Mouse (Mus musculus) adrenal gland, adult (tissue): ENCODE measurements around the gene Mettl22.

ENCODE experiments used
- DNase-seq, 2 experiments: peaks; one replicate each; pipeline ENCODE4 v3.0.0; 2022 to 2023; ENCODE audit warnings: low spot score in 1 of 2; ENCODE audit not compliant: inconsistent age in 2 of 2

Gene Mettl22

GRCm38 (mm10) chr16:8470603-8471481 is at the start of gene Mettl22:
TSS of gene Mettl22 (plus strand) at chr16:8470788.
- peak; percentile 94 to 97 for DNase-seq

GRCm38 (mm10) chr16:8420842-8421241 is 49.7 kb upstream of the Mettl22 start:
- DNase-seq = no peak

- DNase-seq = no peak
Observed at GRCm38 (mm10) chr16:8423626-8424114, 46.9 kb upstream of the Mettl22 start.

GRCm38 (mm10) chr16:8424161-8424970 is 46.2 kb upstream of the Mettl22 start:
- DNase-seq = peak in 1 of 2 experiments; percentile 31

GRCm38 (mm10) chr16:8424971-8425330 is 45.6 kb upstream of the Mettl22 start, which contains the start of gene Tmem114:
TSS of gene Tmem114 (minus strand) at chr16:8425136.
- peak; percentile 52 to 84 for DNase-seq

GRCm38 (mm10) chr16:8425736-8426135 is 44.9 kb upstream of the Mettl22 start:
- DNase-seq = no peak

GRCm38 (mm10) chr16:8429531-8429930 is 41.1 kb upstream of the Mettl22 start:
- DNase-seq = no peak

- no peak for DNase-seq
Observed at GRCm38 (mm10) chr16:8432616-8433015, 38.0 kb upstream of the Mettl22 start.

- no peak for DNase-seq
Observed at GRCm38 (mm10) chr16:8444911-8445310, 25.7 kb upstream of the Mettl22 start.

GRCm38 (mm10) chr16:8446256-8446655 is 24.3 kb upstream of the Mettl22 start:
- no peak for DNase-seq

GRCm38 (mm10) chr16:8453301-8453700 is 17.3 kb upstream of the Mettl22 start:
- DNase-seq = no peak

- no peak for DNase-seq
Observed at GRCm38 (mm10) chr16:8455221-8455620, 15.4 kb upstream of the Mettl22 start.

- no peak for DNase-seq
Observed at GRCm38 (mm10) chr16:8458391-8458790, 12.2 kb upstream of the Mettl22 start.

GRCm38 (mm10) chr16:8459098-8459497 is 11.5 kb upstream of the Mettl22 start:
- DNase-seq = peak; percentile 30 to 78

GRCm38 (mm10) chr16:8470132-8470531 is 456 bp upstream of the Mettl22 start:
- no peak for DNase-seq

GRCm38 (mm10) chr16:8487396-8488005 is 16.9 kb downstream of the Mettl22 start:
- DNase-seq = no peak

- no peak for DNase-seq
Observed at GRCm38 (mm10) chr16:8489340-8489739, 18.8 kb downstream of the Mettl22 start.

- peak; percentile 49 to 81 for DNase-seq
Observed at GRCm38 (mm10) chr16:8491743-8492490, 21.3 kb downstream of the Mettl22 start.

- DNase-seq = peak; percentile 61 to 91
Observed at GRCm38 (mm10) chr16:8494268-8494667, 23.7 kb downstream of the Mettl22 start.

GRCm38 (mm10) chr16:8496967-8497366 is 26.4 kb downstream of the Mettl22 start:
- no peak for DNase-seq

- no peak for DNase-seq
Observed at GRCm38 (mm10) chr16:8504271-8504670, 33.7 kb downstream of the Mettl22 start.
